Mouse (Mus musculus) heart, embryonic 14.5 days (tissue): ENCODE results near the gene Atp8b3. TPM values are rescaled to one million over a fixed set of nuclear protein-coding genes. Genes with fewer than 3 reads are reported as not detected.
A peak's percentile ranks its signal among the peaks of the same experiment; 100 is the strongest.

Experiments
- ATAC-seq: fragments of 200-750 bp; cut with Nextera tagmentation; 2 replicates; pipeline ENCODE4 v1.8.0; 2017; ENCODE audit warnings: low read depth, moderate TSS enrichment; ENCODE audit not compliant: insufficient number of reproducible peaks, insufficient read depth, low FRiP score
- H3K27ac ChIP-seq, 2 experiments: fragments of 200-500 bp in 1 of 2; fragments of 300-500 bp in 1 of 2; sonication (generic) in 1 of 2; replicated peaks in 1 of 2; 2 replicates each; pipeline ENCODE4 v1.5.1; 2012 to 2014; ENCODE audit warnings: low read depth in 2 of 2, low read length in 2 of 2, control low read depth in 1 of 2, mild to moderate bottlenecking in 1 of 2, mixed read lengths in 1 of 2; ENCODE audit not compliant: control insufficient read depth in 1 of 2, insufficient read depth in 1 of 2
- H3K27me3 ChIP-seq: fragments of 300-500 bp; sonication (generic); 2 replicates; pipeline ENCODE4 v1.6.1; 2014; ENCODE audit warnings: mild to moderate bottlenecking, low read length, control low read depth; ENCODE audit not compliant: control insufficient read depth, insufficient read depth
- H3K36me3 ChIP-seq: fragments of 300-500 bp; sonication (generic); 2 replicates; pipeline ENCODE4 v1.6.1; 2014; ENCODE audit warnings: mild to moderate bottlenecking, control low read depth, low read length, mixed read lengths; ENCODE audit not compliant: control insufficient read depth, insufficient read depth
- H3K4me1 ChIP-seq, 2 experiments: fragments of 200-500 bp in 1 of 2; fragments of 300-500 bp in 1 of 2; sonication (generic) in 1 of 2; 2 replicates each; pipeline ENCODE4 v1.6.1; 2012 to 2014; ENCODE audit warnings: low read length in 2 of 2, control low read depth in 1 of 2, mixed read lengths in 1 of 2; ENCODE audit not compliant: control insufficient read depth in 2 of 2, insufficient read depth in 2 of 2
- H3K4me2 ChIP-seq: fragments of 300-500 bp; sonication (generic); 2 replicates; pipeline ENCODE4 v1.6.1; 2014; ENCODE audit warnings: mild to moderate bottlenecking, low read length
- H3K4me3 ChIP-seq, 2 experiments: fragments of 200-500 bp in 1 of 2; fragments of 300-500 bp in 1 of 2; sonication (generic) in 1 of 2; 2 replicates each; pipeline ENCODE4 v1.5.1; 2012 to 2014; ENCODE audit warnings: low read length in 2 of 2, mild to moderate bottlenecking in 2 of 2, control low read depth in 1 of 2, low read depth in 1 of 2, moderate library complexity in 1 of 2; ENCODE audit not compliant: control insufficient read depth in 1 of 2, insufficient read depth in 1 of 2
- H3K9ac ChIP-seq: fragments of 300-500 bp; sonication (generic); 2 replicates; pipeline ENCODE4 v1.6.1; 2014; ENCODE audit warnings: mild to moderate bottlenecking, low read length
- H3K9me3 ChIP-seq: fragments of 300-500 bp; sonication (generic); 2 replicates; pipeline ENCODE4 v1.6.1; 2016; ENCODE audit warnings: low read length, control low read depth; ENCODE audit not compliant: control insufficient read depth
- WGBS: fragments of 180-500 bp; shearing (Covaris S2); extraction: QIAGEN DNeasy Blood & Tissue Kit; methylation state at CpG from one replicate; pipeline ENCODE4 v1.1.7; 2014; 5-methylcytosine and 5-hydroxymethylcytosine counted together
- polyA plus RNA-seq: library from polyadenylated mRNA; unstranded; fragments of >200 nt; fragmentation: Nextera tagmentation; extraction: Ambion mirVana; gene quantifications from 2 replicates; pipeline ENCODE4 v1.2.1, GENCODE M21; 2014

Gene Atp8b3
- polyA plus RNA-seq, 1 experiment from 2014 or later = 0.08 TPM

DNA sequence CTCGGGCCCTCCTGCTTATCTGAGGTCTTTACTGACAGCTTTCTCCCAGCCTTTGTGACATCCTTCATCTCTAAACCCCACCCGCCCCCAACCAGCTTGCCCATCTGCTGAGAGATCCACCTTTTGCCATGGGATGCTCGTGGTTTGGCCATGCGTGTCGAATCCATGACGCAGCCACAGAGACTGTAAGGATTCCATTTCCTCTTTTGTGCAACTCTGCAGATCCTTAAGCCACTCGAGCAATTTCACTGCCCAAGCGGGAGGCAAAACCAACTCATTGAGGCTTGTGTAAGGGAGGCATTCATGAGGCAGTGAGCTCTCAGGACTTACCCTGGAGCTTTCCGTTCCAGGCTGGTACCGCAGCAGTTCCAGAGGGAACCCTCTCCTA, 28.7 kb downstream of the Atp8b3 start:
- Histone ChIP-seq H3K36me3 (no peaks in the 10 kb centered on the region), H3K9me3 (no peaks in the 10 kb centered on the region), H3K9ac (no peak overlapping the region; the same call in 1 of the 2 replicates), H3K4me2 (no peak overlapping the region; the same call in 1 of the 2 replicates), H3K27me3 (peaks cover 62% of the 10 kb centered on the region), H3K4me3 (no peak overlapping the region), H3K27ac (no peak overlapping the region), H3K4me1 (peaks cover 0 to 4% of the 10 kb centered on the region in 2 experiments; a peak in 1 of 4 replicates)
- 61% methylated on average over 10 of the region's 10 CpGs for WGBS
- ATAC-seq = no peak

- Histone ChIP-seq H3K27me3 (peaks cover 62% of the 10 kb centered on the region), H3K9ac (peak overlapping the region; percentile 65), H3K36me3 (no peaks in the 10 kb centered on the region), H3K4me2 (peak overlapping the region; percentile 76), H3K4me3 (peak overlapping the region; percentile 38 to 42), H3K27ac (no peak overlapping the region), H3K4me1 (peaks cover 0 to 4% of the 10 kb centered on the region in 2 experiments; a peak in 1 of 4 replicates), H3K9me3 (no peaks in the 10 kb centered on the region)
- WGBS = 12% methylated on average over 20 of the region's 20 CpGs
- peak; percentile 45; the same call in 1 of the 2 replicates for ATAC-seq
Observed at GRCm38 (mm10) chr10:80509412-80510272, 29.3 kb downstream of the Atp8b3 start.

DNA sequence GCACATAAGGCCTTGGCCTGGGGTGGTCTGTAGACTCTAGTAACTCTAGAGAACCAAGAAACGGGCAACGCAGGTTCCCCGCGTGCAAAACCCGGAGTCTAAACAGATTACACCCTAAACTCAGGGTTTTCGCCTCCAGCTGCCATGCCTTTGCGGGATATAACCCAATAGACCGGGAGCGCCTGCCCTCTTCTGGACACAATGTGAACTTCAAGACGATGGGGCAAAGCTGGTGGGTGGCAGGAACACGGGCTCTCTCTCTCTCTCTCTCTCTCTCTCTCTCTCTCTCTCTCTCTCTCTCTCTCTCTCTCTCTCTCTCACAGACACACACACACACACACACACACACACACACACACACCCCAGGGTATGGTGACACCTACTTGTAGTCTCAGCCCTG, 32.7 kb downstream of the Atp8b3 start:
- 0% methylated on average over 11 of the region's 11 CpGs for WGBS
- H3K27me3 ChIP-seq = peaks cover 64% of the 10 kb centered on the region
- no peak overlapping the region for H3K27ac ChIP-seq
- no peak overlapping the region for H3K4me3 ChIP-seq
- no peak for ATAC-seq
- H3K9ac ChIP-seq = no peak overlapping the region
- H3K4me1 ChIP-seq = peaks cover 0 to 10% of the 10 kb centered on the region in 2 experiments; a peak in 1 of 4 replicates
- H3K9me3 ChIP-seq = no peaks in the 10 kb centered on the region
- no peak overlapping the region for H3K4me2 ChIP-seq
- no peaks in the 10 kb centered on the region for H3K36me3 ChIP-seq

GRCm38 (mm10) chr10:80504724-80505123, 34.2 kb downstream of the Atp8b3 start:
- Histone ChIP-seq H3K36me3 (no peaks in the 10 kb centered on the region), H3K27me3 (peaks cover 79% of the 10 kb centered on the region), H3K4me2 (no peak overlapping the region), H3K9me3 (no peaks in the 10 kb centered on the region), H3K27ac (no peak overlapping the region), H3K9ac (no peak overlapping the region), H3K4me1 (peaks cover 0 to 7% of the 10 kb centered on the region in 2 experiments; a peak in 1 of 4 replicates), H3K4me3 (no peak overlapping the region)
- ATAC-seq = no peak
- WGBS = 5% methylated on average over 8 of the region's 9 CpGs

DNA sequence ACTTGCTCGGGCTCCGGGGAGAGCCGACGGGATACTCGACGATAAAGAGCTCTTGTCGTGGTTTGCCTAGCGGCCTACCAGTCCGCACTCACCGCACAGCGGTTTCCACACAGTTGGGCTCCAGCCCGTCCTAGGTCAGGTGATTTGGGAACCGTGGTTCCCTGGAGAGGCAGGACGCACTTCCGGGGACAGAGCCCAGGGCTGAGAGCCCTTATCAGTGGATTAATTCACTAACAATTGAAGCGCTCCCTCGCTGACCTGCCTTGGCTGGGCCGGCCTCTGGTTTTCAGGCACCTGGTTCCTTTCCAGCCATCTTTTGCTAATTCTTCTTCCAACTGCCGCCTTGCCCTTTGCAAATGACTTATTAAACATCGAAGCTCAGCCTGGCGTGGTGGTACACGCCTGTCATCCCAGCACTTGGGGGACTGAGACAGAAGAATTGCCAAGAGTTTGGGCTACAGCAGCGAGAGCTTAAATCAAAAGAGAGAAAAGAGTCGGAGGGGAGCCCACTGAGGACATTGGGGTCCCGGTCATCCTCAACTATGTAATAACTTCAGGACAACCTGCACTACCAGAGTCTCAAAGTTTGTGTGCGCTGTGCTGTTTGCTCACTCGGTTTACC, 35.2 kb downstream of the Atp8b3 start:
- Histone ChIP-seq H3K36me3 (no peaks in the 10 kb centered on the region), H3K4me2 (peak overlapping the region; percentile 47), H3K9me3 (no peaks in the 10 kb centered on the region), H3K4me3 (peak overlapping the region in 1 of 2 experiments; percentile 10; a peak in 2 of 4 replicates), H3K27ac (no peak overlapping the region), H3K27me3 (peaks cover 84% of the 10 kb centered on the region), H3K4me1 (peaks cover 0 to 6% of the 10 kb centered on the region in 2 experiments; a peak in 1 of 4 replicates), H3K9ac (peak overlapping the region; percentile 1; the same call in 1 of the 2 replicates)
- 2% methylated on average over 27 of the region's 27 CpGs for WGBS
- ATAC-seq = no peak

DNA sequence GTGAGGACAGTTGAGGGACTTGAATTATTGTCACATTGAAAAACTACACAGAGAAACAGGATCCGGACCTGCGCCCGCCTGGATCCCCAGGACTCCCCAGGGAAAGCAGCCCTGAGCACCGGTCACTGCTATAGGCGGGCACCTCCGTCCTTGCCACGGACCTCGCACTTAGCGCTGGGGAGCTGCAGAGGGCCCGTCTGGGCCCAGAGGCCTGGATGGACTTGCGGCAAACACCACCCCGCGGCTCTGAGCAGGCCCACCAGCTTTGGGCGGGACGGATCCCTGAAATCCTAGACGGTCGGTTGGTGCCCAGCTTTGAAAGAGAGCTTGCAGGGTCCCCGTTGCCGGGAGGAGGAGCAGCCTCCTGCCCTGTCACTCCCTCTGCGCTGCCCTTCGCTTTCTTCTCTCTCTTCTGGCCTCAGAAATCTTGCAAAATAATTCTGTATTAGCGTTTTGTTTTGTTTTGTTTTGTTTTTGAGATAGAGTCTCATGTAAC, 36.1 kb downstream of the Atp8b3 start:
- H3K4me3 ChIP-seq = no peak overlapping the region
- no peak for ATAC-seq
- peak overlapping the region; percentile 47; the same call in 1 of the 2 replicates for H3K4me2 ChIP-seq
- no peaks in the 10 kb centered on the region for H3K9me3 ChIP-seq
- H3K4me1 ChIP-seq = peaks cover 0 to 6% of the 10 kb centered on the region in 2 experiments; a peak in 1 of 4 replicates
- no peaks in the 10 kb centered on the region for H3K36me3 ChIP-seq
- 5% methylated on average over 22 of the region's 22 CpGs for WGBS
- H3K27ac ChIP-seq = no peak overlapping the region
- H3K27me3 ChIP-seq = peaks cover 88% of the 10 kb centered on the region
- no peak overlapping the region for H3K9ac ChIP-seq

GRCm38 (mm10) chr10:80502291-80502690, 36.6 kb downstream of the Atp8b3 start:
- no peak overlapping the region for H3K9ac ChIP-seq
- H3K27ac ChIP-seq = no peak overlapping the region
- no peak overlapping the region for H3K4me3 ChIP-seq
- H3K27me3 ChIP-seq = peaks cover 88% of the 10 kb centered on the region
- H3K4me1 ChIP-seq = peaks cover 0 to 6% of the 10 kb centered on the region in 2 experiments; a peak in 1 of 4 replicates
- WGBS = 6% methylated on average over 7 of the region's 7 CpGs
- no peak for ATAC-seq
- no peak overlapping the region for H3K4me2 ChIP-seq
- H3K9me3 ChIP-seq = no peaks in the 10 kb centered on the region
- no peaks in the 10 kb centered on the region for H3K36me3 ChIP-seq
